Mouse (Mus musculus): ENCODE data around the gene Slc24a2.

Slc24a2 gene

GRCm38 (mm10) chr4:87036507-87036906 lies 193.8 kb downstream of the Slc24a2 start:
- DNase-seq, result no peak

DNA sequence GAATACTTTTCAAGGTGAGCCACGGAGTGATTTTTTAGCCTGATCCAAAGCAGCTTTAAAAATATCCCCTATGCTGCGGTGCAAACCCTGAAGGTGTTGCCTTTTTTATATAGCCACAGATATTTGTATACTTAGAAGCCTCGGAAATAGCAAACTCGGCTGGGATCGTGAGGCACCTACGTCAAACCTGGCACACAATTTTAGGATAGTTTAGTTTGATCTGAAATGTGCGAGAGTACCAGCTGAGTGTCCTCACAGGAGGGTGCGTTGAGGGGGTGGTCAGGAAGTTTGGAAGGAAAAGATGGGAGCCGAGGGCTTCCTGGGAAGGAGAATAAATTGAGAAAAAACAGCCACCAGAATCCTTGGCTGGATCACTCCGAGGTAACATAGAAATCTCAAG lies 194.6 kb downstream of the Slc24a2 start:
- DNase-seq, result no peak

DNA sequence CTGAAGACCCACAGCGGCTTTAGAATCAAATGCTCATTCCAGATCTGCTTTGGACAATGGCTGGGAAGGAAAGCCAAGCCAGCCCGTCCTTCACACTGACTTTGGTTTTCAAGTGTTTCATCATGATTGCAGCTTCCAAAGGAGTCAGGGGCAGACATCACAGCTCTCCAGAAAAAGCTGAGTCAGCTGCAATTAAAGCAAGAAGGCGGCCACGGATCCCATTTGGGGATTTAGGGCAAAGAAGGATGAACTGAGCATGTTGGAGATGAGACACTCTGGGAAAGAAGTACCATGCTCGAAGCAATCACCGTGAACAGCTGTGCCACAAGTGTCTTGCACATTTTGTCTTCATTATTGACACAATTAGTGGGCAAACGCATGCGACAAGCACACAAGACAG lies 197.6 kb downstream of the Slc24a2 start:
- no peak for DNase-seq

DNA sequence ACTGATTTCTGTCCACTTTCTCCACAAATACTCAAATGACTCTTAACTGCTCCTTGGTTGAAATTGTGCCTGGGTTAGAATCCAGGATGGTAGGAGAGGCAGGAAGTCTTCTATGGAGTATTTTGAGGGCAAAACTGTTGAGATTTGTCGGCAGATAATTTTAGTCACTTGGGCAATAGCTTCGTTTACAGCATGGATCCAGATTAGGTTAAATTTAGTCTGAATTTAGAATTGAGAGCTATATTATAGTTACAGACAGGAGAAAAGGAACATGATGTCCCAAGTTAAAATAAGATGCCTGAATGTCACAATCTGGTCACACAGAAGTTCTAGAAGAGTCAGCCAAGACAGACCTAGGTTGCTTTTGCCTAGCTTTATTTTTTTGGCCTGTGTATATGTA lies 199.2 kb downstream of the Slc24a2 start:
- DNase-seq, result no peak

DNA sequence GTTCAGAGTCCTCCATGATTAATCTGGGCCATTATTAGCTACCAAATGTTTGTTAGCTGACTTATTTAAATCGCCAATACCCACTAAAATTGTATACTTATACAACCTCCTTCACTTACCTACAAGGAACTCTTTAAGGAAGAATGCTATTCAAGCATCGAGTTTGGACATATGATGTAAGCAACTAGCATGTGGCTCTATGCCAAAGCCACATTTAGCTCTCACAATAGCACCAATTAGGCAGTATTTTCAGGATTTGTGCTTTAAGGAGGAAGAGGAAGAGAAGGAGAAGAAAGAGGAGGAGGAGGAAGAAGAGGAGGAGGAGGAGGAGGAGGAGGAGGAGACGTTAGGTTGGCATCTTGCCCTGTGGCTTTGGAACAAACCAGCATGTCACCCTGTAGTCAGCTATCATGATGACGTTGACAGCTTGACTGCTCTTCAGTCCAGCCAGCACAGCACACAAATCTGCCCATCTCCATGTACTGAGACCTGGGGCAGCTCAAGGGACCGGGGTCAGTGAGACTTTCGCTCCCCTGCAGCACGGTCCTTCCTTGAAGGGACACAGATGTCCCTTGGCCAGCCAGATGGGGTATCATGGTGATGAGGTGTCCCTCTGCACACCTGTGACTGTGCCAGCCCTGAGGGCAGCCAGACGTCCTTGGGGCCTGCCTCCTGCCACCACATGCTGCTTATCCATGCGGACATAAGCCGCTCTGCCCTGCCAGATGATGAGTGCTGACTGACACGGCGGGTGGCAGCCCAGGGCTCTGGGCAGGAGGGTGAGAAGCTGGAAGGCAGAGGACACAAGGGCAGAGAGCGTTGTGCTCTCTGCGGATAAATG lies 203.7 kb downstream of the Slc24a2 start:
- DNase-seq, result no peak

- no peak for DNase-seq
These were observed 205.7 kb downstream of the Slc24a2 start for GRCm38 (mm10) chr4:87024556-87024955.

DNA sequence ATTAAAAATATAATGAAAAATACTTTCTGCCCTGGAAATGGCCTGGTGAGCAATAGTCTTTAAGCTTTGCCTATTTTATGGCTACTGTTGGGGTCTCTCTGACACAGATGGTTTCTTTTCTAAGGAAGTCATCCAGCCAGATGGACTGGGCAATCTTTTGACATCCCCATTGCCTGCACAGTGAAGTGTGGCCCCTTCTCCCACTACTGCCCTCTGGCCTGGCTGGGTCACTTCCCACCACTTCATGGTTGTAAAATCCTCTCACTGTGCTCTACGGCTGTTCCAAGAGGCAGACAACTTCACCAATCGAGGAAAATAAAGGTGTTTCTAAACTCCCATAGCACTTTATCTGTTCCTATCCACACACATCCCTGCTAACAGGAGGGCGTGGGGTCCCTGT lies 208.7 kb downstream of the Slc24a2 start:
- no peak for DNase-seq

DNA sequence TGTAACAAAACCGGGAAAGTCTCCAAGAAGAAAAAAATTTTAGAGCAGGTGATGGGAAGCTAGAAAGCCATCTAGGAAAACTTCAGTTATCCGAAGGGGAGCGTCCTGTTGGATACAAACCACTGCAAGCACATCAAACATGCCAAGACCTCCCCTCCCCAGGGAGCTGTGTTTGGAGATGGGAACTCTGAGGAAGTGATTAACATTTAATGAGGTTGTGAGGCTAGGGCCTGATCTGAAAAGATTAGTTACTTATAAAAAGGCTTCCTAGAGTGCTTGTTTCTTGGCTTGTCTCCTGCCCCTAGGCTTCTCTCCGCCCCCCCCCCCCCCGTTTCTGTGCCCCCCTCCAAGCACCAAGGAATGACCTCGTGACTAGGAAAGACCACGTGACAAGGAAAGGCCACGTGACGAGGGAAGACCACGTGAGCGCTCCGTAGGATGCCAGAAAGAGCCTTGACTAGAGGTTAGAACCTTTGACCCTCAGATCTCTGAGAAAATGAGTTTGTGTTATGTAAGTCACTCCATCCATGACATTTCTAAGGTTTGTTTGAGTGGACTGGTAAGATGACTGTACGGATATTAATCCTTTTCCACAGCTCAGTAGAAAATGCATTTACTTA lies 210.7 kb downstream of the Slc24a2 start:
- no peak for DNase-seq

- no peak for DNase-seq
These were observed 211.9 kb downstream of the Slc24a2 start for GRCm38 (mm10) chr4:87018073-87018997.

- DNase-seq, result no peak
These were observed 212.8 kb downstream of the Slc24a2 start for GRCm38 (mm10) chr4:87017464-87017863.

DNA sequence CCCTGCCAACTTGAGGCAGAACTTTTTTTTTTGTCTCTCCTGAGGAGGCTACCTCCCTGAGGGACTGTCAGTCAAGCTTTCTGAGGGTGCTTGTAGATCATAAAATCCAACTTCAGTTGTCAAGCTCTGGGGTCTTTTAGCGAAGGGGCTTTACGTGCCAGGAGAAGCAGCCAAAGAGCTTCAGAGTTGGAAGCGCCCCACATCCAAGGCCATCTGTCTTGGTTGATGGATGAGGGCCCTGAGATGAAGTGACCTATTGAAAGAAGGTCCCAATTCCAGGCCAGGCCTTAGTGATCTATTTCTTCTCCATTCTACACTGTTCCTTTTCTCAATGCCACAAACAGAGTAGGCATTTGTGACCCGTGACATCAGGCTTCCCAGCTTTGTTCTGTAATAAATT lies 214.5 kb downstream of the Slc24a2 start:
- no peak for DNase-seq

DNA sequence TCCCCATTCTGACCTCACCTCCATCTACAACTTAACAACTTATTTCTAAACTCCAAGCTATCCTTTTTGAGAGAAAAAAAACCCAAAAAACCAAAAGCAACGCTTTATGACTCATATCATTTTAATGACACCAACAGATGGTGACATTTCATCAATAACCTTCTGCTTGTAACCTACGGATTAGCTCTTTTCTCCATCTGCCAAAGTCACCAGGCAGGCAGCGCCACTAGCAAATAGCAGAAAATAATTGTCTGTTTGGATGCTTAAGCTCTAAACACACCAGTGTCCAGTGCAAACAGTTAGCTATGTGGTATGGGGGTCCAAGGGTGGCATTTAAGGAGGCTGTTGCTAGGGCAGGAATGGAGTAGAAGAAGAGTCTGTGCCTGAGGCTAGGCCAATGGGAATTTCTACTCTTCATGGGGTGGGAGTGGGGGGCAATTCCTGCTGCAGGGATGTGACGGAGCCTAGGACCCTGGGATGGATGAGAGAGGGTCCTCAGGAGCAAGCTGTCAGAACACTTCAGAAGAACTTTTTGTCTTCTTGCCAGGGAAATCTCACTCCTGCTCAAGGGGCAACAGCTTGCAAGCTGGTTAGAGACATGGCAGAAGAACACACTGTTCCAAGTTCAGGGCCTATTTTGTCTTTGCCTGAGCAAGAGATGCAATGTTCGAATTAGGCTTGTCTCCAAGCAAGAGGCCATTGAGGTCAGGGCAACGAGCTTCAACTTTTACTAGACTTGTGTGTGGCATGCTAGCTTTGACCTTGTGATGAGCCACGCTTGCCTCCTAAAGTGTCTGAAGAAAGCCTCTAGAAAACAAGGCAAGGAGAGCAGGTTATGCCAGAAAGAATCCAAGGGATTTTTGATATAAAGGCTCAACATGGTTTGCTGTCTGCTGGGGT lies 216.3 kb downstream of the Slc24a2 start:
- no peak for DNase-seq

GRCm38 (mm10) chr4:86992470-86992869 lies 237.8 kb downstream of the Slc24a2 start:
- DNase-seq, result no peak

GRCm38 (mm10) chr4:86989301-86989700 lies 241.0 kb downstream of the Slc24a2 start:
- DNase-seq, result no peak

DNA sequence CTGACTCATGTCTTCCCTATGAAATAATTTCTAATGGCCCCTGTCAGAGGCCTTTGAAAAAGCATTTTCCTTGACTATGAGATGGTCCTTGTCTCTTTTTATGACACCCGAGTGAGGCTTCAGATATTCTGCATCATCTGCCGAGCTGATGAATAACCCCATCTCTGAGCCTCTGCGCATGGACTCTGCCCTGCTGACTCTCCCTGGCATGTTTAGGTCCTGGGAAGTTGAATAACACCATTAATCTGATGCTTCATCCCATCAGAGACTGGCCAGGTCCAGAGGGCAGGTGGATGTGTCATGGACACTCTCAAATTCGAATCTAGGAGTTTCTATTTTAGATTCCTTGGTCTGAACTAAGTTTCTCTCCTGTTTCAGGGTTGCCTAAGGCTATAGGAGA lies 242.4 kb downstream of the Slc24a2 start:
- DNase-seq, result no peak

DNA sequence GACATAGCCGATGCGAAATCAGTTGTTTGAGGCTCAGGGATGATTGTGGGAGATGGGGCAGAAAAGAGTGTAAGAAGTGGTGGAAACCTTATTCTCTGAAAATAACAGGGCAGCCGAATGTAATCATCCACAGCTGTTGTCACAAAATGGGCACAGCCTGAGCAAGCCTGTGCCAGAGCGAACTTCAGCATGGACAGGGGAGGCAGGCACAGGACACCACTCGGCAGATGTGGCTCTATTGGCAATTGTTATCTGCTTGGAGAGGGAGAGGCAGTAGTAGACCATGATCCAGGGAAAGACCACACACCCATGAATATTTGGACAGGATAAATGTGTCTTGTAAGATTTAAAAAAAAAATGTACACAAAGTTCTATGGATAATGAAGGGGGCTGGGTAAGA lies 253.0 kb downstream of the Slc24a2 start:
- no peak for DNase-seq

DNA sequence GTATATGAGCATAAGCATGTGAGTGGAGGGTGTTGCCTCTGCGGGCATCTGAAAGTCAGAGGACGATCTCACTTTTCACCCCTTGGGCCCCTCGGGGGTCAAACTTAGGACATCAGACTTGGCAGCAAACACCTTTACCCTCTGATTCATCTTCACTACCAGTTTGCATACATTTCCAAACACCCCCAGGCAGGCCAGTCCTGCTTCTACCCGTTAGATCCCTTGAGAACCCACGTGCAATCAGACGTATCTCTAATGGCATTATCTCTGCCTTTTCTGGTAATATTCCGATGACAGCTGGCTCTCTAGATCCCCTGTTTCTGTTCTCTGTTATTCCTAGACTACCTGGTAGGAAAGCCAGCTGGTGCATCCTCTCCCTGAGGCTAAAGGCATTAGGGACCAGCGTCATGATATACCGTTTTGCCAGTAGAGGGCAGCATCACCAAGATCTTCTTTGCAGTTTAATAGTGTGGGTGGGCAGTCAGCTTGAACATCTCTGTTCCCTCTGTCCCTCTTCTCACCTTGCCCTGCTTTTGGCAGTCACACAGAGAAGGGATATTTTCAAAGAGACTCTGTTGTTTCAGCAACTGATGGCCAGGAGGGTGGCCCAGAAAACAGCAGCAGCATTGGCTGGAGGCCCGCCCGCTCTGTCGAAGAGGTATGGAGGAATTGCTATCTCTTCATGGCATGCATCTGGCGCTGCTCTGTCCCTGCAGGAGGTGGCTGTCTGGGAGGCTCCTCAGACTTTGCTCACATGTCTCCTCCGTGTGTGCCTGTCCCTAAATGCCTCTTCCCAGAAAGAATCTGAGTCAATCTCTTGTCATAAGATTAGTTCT lies 272.5 kb downstream of the Slc24a2 start:
- DNase-seq, result peak; percentile 26 to 57

GRCm38 (mm10) chr4:86955448-86955847 lies 274.8 kb downstream of the Slc24a2 start:
- DNase-seq, result no peak

- no peak for DNase-seq
These were observed 276.8 kb downstream of the Slc24a2 start for GRCm38 (mm10) chr4:86953519-86953918.

GRCm38 (mm10) chr4:86948794-86949193 lies 281.5 kb downstream of the Slc24a2 start:
- no peak for DNase-seq

- no peak for DNase-seq
These were observed 287.0 kb downstream of the Slc24a2 start for GRCm38 (mm10) chr4:86943296-86943695.
